Mouse (Mus musculus) erythroid progenitor cell, adult 5-6 weeks (primary cell): ENCODE results near the gene Sh3pxd2a. TPM values are rescaled to one million over a fixed set of nuclear protein-coding genes. Genes with fewer than 3 reads are reported as not detected.

Experiments
- ATAC-seq: replicated peaks from 2 replicates; pipeline ENCODE4 v1.8.0; 2016; ENCODE audit warnings: moderate number of reproducible peaks, mild to moderate bottlenecking, moderate TSS enrichment, inconsistent platforms; ENCODE audit not compliant: poor library complexity, low FRiP score, severe bottlenecking
- total RNA-seq, 2 experiments: library from RNA; stranded (forward) in 1 of 2; stranded (reverse) in 1 of 2; fragments of 150-400 nt in 1 of 2; fragments of 186-747, 209-891 nt in 1 of 2; gene quantifications; 2 replicates each; pipeline versions ENCODE4 v1.2.3 to v1.2.4; 2015 to 2017; ENCODE audit warnings: low replicate concordance in 2 of 2

Gene Sh3pxd2a
- total RNA-seq (2015; ENCODE audit: low replicate concordance) (3.2 and 6.3 TPM in 2 replicates), total RNA-seq (2017; ENCODE audit: low replicate concordance) (1.0 and 1.1 TPM in 2 replicates)

DNA sequence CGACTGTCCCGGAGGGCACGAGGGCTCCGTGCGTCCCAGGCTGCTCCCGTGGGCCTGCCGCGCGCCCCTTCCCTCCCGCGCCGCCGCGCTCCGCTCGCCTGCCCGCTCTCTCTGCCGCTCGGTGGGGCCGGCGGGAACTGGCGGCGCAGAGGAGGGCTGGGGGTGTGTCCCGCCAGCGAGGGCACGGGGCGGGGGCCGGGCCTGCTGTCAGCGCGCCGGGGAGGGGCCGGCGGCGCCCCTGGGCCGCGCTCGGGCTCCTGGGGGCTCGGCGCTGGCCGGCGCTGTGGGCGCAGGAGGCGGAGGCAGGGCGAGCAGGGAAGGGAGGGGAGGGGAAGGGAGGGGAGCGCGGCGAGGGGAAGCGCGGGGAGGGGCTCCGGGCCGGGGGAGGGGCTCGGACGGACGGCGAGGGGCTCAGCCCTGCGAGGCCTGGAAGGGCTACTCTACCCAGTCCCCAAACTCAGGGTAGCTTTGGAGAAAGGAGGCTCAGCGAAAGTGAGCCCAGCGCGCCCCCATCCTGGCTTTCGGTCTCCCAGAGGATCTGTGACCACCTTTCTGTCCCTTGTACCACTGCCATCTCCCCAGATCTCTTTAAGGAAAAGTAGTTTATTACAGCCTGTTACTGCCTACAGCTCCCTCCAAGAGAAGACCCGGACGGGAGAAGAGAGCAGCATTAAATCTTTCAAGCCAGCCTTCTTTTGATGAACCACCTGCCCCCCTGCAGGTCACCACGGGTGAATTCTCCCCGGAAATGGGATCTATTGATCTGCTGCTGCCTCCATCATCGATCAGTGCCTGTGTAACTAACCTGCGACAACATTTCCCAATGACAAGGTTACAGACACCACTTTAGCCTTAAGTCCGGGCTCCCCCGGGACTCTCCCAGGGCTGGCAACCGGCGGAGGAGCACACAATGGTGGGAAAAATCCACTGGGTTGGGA is at the start of gene Sh3pxd2a:
Gene Sh3pxd2a (minus strand): TSS at position 98 of the 938 bp plus-strand sequence.
- no peak for ATAC-seq

DNA sequence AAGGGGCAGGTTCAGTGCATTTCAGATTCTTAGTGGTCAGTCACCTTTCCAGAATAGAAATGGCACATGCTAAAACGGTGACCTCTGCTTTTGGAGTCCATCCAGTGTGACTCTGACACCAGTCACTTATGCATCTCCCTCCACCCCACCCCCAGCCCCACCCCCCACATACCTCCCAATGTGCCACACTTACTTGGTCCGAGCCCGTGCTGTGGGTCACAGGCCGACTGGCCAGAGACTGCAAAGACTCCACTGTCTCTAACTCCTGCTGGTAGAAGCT is 49.4 kb upstream of the Sh3pxd2a start:
- no peak for ATAC-seq

DNA sequence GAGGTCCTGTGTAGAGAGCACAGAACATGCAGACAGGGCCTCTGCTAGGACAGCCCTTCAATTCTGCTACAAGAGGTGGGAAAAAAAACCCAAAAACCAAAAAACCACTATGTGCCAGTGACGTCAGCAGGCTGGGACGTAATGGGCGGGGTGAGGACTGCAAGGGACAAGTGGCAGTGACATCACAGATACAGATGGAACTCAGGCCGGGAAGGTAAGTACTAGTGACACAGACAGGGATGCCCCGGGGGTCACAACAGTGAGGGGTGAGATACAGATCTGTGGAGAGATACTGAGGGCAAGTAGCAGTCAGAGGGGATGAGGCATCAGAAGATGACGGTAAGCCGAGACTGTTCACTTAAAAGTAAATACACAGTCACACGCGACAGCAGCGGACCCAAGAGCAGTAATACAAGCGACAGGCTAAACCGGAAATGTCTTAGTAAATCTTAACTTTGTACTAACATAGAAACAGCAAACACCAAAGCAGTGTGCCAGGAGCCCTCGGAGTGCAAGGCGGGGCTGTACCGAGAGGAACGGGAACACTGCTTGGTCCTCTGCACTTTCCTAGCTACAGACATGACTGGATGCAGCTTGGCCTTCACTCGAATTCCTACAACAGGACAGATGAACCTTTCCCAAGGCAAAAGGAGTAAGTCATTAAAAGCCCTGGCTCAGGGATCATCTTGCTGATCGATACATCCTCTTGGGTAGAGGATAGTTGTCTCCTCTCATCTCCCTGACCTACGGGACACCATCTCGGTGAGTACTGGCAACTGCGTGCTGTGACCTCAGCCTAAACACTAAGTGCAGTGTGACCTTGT is 48.8 kb upstream of the Sh3pxd2a start:
- no peak for ATAC-seq

DNA sequence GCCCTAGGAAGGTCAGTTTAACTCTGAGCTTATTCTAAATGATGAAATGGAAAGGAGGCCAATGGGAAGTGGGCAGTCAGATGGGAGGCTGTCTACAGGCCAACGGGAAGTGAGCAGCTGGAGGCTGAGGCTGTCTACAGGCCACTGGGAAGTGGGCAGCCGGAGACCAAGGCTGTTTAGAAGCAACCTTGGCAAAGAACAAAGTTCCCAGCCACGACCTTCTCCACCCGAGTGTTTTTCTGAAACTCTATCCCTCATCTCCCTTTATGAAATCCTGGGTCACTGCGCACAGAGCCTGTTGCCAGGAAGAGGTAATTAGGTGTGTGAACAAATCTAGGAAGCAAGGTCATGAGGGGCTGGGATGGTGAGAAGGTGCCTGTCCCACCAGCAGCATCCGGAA is 47.8 kb upstream of the Sh3pxd2a start:
- ATAC-seq, result no peak

DNA sequence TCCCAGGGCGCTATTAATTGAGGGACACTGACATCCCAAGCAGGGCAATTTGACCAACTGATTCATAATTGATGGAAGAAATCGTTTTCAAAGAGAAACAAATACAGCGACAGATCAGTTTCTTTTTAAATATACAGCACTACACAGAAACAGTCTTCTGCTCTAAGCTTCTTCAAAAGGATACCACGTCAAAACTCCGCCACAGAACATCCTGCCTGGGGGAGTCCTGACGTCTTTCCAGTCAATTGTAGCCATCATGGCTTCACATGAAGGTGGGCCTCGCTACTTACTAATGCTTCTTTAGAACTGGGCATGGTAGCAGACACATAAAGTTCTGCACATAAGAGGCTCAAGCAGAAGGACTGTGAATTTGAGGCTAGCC is 47.1 kb upstream of the Sh3pxd2a start:
- ATAC-seq, result no peak

DNA sequence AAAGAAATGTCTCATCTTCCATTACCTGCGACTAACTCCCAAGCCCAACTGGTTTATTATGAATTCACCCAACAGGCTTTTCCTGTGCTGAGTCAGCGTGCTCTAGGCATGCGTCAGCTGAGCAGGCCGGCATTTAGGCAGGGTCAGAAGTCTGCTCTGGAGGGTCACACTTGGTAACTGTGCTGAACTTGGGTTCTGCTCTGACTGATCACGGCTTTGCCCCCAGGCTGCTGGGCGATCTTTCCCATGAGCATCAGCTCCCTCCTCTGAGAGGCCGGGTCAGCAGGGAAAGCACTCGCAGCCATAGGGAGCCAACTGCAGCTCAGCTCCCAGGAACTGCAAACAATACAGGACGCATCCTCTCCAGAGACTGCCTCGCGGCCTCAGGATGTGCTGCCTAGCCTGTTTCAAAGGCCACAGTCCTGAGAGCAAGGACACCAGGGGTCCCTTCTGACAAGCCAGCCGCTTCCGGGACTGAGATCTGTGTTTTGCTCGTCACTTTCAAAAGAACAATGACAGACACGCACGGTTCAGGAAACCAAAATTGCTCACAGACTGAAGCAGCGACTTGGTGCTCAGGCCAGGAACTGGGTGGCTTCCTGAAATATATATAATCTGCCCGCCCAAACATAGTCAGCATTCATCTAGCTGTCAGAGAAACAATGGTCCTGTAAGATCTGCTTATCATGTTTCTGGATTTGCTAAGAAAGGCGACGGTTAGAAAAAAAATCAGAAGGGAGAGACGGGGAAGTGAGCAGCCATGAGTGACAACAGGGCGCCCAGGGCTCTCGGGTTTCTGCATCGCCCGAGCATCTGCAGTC is 46.5 kb upstream of the Sh3pxd2a start:
- peak; percentile 40; the same call in 1 of the 2 replicates for ATAC-seq

GRCm38 (mm10) chr19:47510135-47510472 is 45.9 kb upstream of the Sh3pxd2a start:
- no peak for ATAC-seq

GRCm38 (mm10) chr19:47508771-47509281 is 44.6 kb upstream of the Sh3pxd2a start:
- ATAC-seq, result no peak

- ATAC-seq, result peak; percentile 59
These were observed 44.0 kb upstream of the Sh3pxd2a start for GRCm38 (mm10) chr19:47508191-47508590.

- peak; percentile 56 for ATAC-seq
These were observed 43.2 kb upstream of the Sh3pxd2a start for GRCm38 (mm10) chr19:47507128-47508121.

- ATAC-seq, result no peak
These were observed 39.4 kb upstream of the Sh3pxd2a start for GRCm38 (mm10) chr19:47503625-47504024.

DNA sequence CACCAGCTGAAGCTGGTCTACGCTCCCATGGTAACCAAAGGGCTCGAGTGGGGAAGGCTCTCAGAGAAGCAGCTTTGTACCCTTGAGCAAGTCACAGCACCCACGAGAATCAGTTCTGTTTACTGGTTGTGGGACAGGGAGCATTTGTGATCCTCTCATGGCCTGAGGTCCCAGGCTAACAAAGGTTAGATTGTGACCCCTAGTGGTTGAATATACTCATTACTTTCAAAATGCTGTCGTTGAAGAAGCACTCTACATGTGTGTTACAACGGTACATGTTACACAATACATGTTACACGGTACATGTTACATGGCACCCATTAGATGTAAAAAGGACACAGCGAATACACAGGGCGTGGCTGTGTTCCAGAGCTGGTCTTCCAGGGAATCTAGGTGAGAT is 38.4 kb upstream of the Sh3pxd2a start:
- 0 out of 2 replicates have a peak, but pooled peaks have one; percentile 48 for ATAC-seq

- no peak for ATAC-seq
These were observed 36.3 kb upstream of the Sh3pxd2a start for GRCm38 (mm10) chr19:47500389-47501011.

DNA sequence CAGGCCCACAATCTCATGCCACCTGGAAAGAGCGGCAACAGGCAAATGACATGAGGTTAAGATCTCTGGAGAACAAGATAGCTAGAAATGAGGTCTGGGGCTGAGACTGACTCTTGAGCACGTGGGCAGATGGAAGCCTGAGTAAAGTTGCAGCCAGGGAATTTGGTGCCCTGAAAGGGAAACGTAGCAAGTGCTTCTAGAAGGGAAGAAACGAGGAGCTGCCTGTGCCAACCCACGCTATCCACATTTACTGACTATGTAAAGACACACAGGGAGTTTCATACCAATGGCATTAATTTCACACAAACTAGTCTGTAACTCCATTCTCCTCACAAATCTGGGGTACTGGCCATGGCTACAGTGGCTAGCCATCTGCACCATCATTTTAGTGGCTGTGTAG is 35.6 kb upstream of the Sh3pxd2a start:
- no peak for ATAC-seq

GRCm38 (mm10) chr19:47498942-47499341 is 34.7 kb upstream of the Sh3pxd2a start:
- no peak for ATAC-seq

DNA sequence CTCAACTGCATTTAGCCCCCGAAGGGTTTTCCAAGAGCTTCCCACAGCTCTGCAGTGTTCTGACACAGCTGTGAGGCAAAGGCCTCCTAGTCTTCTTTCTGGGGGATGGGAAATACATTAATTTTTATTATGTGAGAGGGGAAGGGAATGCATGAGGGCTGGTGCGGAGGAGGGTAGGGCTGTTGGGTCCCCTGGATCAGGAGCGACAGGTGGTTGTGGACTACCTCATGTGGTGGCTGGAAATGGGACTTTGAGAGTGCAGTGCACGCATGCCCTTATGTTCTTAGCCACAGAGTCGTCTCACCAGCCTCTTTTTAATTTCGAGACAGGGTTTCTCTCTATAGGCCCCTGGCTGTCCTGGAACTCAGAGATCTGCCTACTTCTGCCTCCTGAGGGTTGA is 33.5 kb upstream of the Sh3pxd2a start:
- ATAC-seq, result no peak

- ATAC-seq, result no peak
These were observed 33.1 kb upstream of the Sh3pxd2a start for GRCm38 (mm10) chr19:47497313-47497712.
